Mouse (Mus musculus) T-cell, adult 66 days (primary cell): ENCODE results near the gene Vmn2r35. TPM values are rescaled to one million over a fixed set of nuclear protein-coding genes. Genes with fewer than 3 reads are reported as not detected.

Experiments
- total RNA-seq, 2 experiments: library from RNA; stranded (reverse); gene quantifications; 3 replicates in 1 of 2; 4 replicates in 1 of 2; pipeline ENCODE4 v1.2.4; 2023

Gene Vmn2r35
- total RNA-seq = not detected

DNA sequence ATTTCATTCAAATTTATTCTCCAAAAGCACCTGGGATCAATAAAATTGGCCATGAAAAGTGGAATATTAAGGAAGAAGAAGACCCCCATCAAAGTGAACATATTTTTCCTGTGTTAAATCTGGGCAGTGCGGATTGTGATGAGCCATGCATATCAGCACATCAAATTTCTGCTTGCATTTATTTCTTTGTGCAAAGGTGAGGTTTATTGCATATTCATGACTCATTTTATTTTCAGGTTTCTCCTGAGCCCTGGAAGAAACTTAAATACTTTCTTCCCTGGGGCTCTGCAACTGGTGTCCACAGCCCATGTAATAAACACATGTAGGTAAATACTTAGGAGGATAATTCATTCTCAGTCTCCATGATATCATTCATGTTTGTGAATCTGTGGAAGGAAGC is at the start of gene Vmn2r35:
Vmn2r35 (minus strand) TSS at position 101 of the 400 bp plus-strand sequence.

Other genes starting within 250 kb of the Vmn2r35 start
- gene Vmn2r34, start 130.4 kb downstream of the Vmn2r35 start, total RNA-seq = not detected
- gene Vmn2r36, start 82.6 kb upstream of the Vmn2r35 start, total RNA-seq = not detected